Mouse (Mus musculus) ES-E14 (cell line): Measurements from ENCODE around the gene Cdk5. TPM values are rescaled to one million over a fixed set of nuclear protein-coding genes. Genes with fewer than 3 reads are reported as not detected.

Experiments
- DNase-seq: peaks from one replicate; pipeline ENCODE4 v3.0.0-alpha.2; 2013; ENCODE audit warnings: low read depth, low spot score
- H3K27ac ChIP-seq: 2 replicates; pipeline ENCODE4 v1.5.1; 2012; ENCODE audit warnings: low read depth, mild to moderate bottlenecking, low read length, moderate library complexity, mixed read lengths; ENCODE audit not compliant: poor library complexity, insufficient read depth, severe bottlenecking
- H3K36me3 ChIP-seq: 2 replicates; pipeline ENCODE4 v1.6.1; 2012; ENCODE audit warnings: mild to moderate bottlenecking, low read length, moderate library complexity, mixed read lengths; ENCODE audit not compliant: control insufficient read depth, poor library complexity, insufficient read depth, severe bottlenecking
- H3K4me1 ChIP-seq, 2 experiments: fragments of 150-350 bp in 1 of 2; sonication (generic) in 1 of 2; 2 replicates each; pipeline ENCODE4 v1.6.1; 2012; ENCODE audit warnings: low read length in 2 of 2, mild to moderate bottlenecking in 1 of 2, mixed read lengths in 1 of 2; ENCODE audit not compliant: control insufficient read depth in 2 of 2, insufficient read depth in 2 of 2, poor library complexity in 1 of 2
- H3K4me3 ChIP-seq, 2 experiments: fragments of 150-350 bp in 1 of 2; sonication (generic) in 1 of 2; 2 replicates each; pipeline ENCODE4 v1.5.1; 2012; ENCODE audit warnings: low read length in 2 of 2, low read depth in 1 of 2, mild to moderate bottlenecking in 1 of 2, mixed read lengths in 1 of 2; ENCODE audit not compliant: insufficient read depth in 1 of 2, poor library complexity in 1 of 2, severe bottlenecking in 1 of 2
- H3K9ac ChIP-seq: 2 replicates; pipeline ENCODE4 v1.6.1; 2012; ENCODE audit warnings: low read depth, mild to moderate bottlenecking, low read length, mixed read lengths; ENCODE audit not compliant: poor library complexity, insufficient read depth, severe bottlenecking
- H3K9me3 ChIP-seq: fragments of 150-350 bp; sonication (generic); 2 replicates; pipeline ENCODE4 v1.6.1; 2012; ENCODE audit warnings: low read depth, mild to moderate bottlenecking, low read length; ENCODE audit not compliant: control insufficient read depth, insufficient read depth
- CHD2 ChIP-seq: IDR thresholded peaks from 2 replicates; pipeline ENCODE4 v1.6.1; 2014; ENCODE audit warnings: mild to moderate bottlenecking, low read depth, low read length, inconsistent platforms
- HCFC1 ChIP-seq: IDR thresholded peaks from 2 replicates; pipeline ENCODE4 v1.6.1; 2012; ENCODE audit warnings: low read length, inconsistent platforms, borderline replicate concordance; ENCODE audit not compliant: insufficient read depth
- MAFK ChIP-seq: IDR thresholded peaks from 2 replicates; pipeline ENCODE4 v1.6.1; 2014; ENCODE audit warnings: mild to moderate bottlenecking, low read depth, low read length, inconsistent platforms; ENCODE audit not compliant: insufficient read depth
- ZC3H11A ChIP-seq: IDR thresholded peaks from 2 replicates; pipeline ENCODE4 v1.6.1; 2012; ENCODE audit warnings: low read depth, mild to moderate bottlenecking, inconsistent platforms, low read length, borderline replicate concordance
- ZNF384 ChIP-seq: IDR thresholded peaks from 2 replicates; pipeline ENCODE4 v1.6.1; 2012; ENCODE audit warnings: low read depth, low read length, inconsistent platforms
- in situ Hi-C, 2 experiments: fragments of 600-800 bp; cut with MboI; formaldehyde crosslinking; loops; one replicate each; pipeline ENCODE4 v1.15.1; 2025; ENCODE audit warnings: low sequenced_read_pairs in 2 of 2, inconsistent platforms in 1 of 2; ENCODE audit not compliant: unreplicated experiment in 2 of 2
- total RNA-seq: library from RNA; depleted of rRNA; stranded (reverse); fragments of 300-350 nt; gene quantifications from 2 replicates; pipeline ENCODE4 v1.2.3, GENCODE M21; 2012

The Cdk5 gene
- total RNA-seq, 1 experiment, result 17.8 TPM

DNA sequence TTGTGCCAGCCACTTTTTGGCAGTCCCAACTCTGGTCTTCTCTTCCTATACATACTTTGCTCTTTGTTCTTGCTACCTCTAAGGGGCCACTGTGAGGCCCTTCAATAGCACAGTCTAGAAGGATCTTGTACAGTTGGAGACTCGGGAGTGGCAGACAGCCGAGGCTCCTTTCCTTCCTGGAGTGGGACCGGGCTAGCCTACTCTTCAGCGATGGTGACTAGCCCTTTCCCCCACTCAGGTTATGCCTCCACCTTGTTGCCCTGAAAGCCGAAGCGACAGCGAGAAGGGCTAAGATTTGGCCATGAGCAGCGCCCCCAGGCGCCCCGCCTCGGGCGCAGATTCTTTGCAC, 3.9 kb upstream of the Cdk5 start:
- Histone ChIP-seq H3K9ac (no peak overlapping the region), H3K4me3 (no peak overlapping the region), H3K36me3 (peaks cover 10% of the 10 kb centered on the region), H3K27ac (no peak overlapping the region), H3K9me3 (no peaks in the 10 kb centered on the region), H3K4me1 (peaks cover 4 to 27% of the 10 kb centered on the region in 2 experiments; a peak in 2 of 4 replicates)
- no peak for DNase-seq
- in situ Hi-C loops, result no loop called here
- TF ChIP-seq MAFK (no peak), ZNF384 (no peak), ZC3H11A (no peak), HCFC1 (no peak), CHD2 (no peak)

DNA sequence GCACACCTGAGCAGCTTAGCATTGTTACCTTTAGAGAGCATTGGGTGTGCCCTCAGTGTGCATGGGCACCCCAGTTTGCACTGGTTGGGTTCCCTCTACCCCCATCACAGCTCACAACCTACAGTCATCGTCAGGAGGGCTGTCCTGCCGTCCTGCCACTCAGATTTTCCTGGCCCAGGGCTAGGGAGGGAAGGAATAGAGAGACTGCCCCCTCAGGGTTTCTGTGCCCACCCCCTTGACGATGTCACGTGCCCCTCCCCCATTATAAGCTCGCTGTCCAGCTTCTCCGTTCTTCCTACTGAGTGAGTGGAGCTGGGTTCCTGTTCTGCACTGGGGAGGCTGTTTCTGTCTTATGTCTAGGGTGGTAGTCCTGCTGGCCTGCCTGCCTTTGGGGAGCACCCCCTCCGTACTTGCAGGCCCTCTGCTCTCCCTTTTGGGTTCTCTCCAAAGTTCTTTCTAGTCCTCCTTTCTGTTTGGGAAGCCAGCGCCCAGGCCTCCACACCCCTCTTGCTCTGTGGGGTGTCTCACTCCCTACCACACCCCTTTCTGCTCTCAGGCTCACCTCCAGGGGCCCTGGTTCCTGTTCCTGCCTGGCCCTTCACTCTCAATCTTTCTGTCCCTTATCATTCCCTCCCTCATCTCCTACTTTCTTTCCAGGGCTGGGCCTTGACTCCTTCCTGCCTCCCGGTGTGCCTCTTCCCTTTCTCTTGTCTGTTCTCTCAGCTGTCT, 3.4 kb upstream of the Cdk5 start:
- peaks cover 10% of the 10 kb centered on the region for H3K36me3 ChIP-seq
- TF ChIP-seq ZNF384 (no peak), CHD2 (no peak), HCFC1 (no peak), ZC3H11A (no peak), MAFK (no peak)
- H3K9ac ChIP-seq, result no peak overlapping the region
- H3K9me3 ChIP-seq, result no peaks in the 10 kb centered on the region
- H3K27ac ChIP-seq, result no peak overlapping the region
- no peak for DNase-seq
- no peak overlapping the region for H3K4me3 ChIP-seq
- in situ Hi-C loops, result no loop called here
- peaks cover 4 to 27% of the 10 kb centered on the region in 2 experiments; a peak in 2 of 4 replicates for H3K4me1 ChIP-seq

DNA sequence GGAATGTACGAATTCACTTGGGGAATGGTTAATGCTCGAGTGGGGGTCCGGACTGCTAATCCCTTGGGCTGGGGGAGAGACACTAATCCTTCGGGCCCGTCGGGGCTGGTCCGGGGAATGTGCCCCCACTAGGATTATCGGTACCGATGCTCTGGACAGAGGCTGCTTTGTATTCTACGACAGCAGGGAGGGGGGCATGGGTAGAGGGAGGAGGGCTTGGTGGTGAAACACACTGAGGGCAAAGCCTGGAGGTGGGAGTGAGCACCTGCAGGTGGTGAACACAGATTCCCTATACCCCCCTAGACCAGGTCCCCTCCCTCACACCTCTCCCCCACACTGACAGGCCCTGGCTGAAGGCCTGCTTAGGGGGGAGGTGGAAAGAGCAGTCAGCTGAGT, 2.7 kb upstream of the Cdk5 start:
- no peak for DNase-seq
- H3K36me3 ChIP-seq, result peaks cover 3% of the 10 kb centered on the region; the same call in 1 of the 2 replicates
- in situ Hi-C loops, result no loop called here
- H3K4me3 ChIP-seq, result peak overlapping the region; percentile 70 to 76
- H3K27ac ChIP-seq, result no peak overlapping the region
- peaks cover 4 to 27% of the 10 kb centered on the region in 2 experiments; a peak in 2 of 4 replicates for H3K4me1 ChIP-seq
- H3K9ac ChIP-seq, result no peak overlapping the region
- TF ChIP-seq CHD2 (no peak), ZC3H11A (no peak), HCFC1 (no peak), ZNF384 (no peak), MAFK (no peak)
- no peaks in the 10 kb centered on the region for H3K9me3 ChIP-seq

DNA sequence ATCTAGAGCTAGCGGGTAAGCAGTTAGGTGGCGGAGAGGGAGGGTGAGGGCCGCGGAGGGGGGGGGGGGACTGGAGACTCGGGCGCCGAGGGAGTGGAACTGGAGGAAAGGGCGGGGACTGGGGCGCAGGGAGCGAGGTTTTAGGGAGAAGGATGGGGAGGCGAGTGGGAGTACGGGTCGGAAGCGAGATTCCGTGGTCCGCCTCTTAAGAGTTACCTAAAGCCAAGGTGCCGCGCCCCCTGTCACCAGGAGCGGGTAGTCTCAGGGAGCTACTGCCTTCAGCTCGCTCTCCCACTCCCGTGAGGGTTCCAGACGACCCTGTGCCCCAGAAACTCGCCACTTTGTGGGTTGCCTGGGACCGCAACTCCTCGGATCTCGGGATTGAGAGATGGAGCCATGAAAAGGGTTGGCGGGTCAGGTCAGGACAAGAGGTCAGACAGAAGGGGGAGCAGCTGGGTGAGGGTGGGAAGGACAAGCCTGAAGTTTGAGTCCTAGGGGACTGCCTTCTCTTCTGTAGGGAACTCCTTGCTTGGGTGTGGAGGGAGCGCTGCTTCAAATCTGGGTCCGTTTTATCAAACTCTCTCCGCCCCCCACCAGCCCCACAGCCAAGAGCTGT, 2.2 kb upstream of the Cdk5 start:
- H3K4me3 ChIP-seq, result peak overlapping the region; percentile 70 to 76
- H3K36me3 ChIP-seq, result peaks cover 3% of the 10 kb centered on the region; the same call in 1 of the 2 replicates
- DNase-seq, result no peak
- H3K4me1 ChIP-seq, result peaks cover 4 to 27% of the 10 kb centered on the region in 2 experiments; a peak in 2 of 4 replicates
- no peaks in the 10 kb centered on the region for H3K9me3 ChIP-seq
- H3K9ac ChIP-seq, result peak overlapping the region; percentile 68
- in situ Hi-C loops, result no loop called here
- H3K27ac ChIP-seq, result no peak overlapping the region
- TF ChIP-seq MAFK (no peak), CHD2 (no peak), ZC3H11A (no peak), ZNF384 (no peak), HCFC1 (no peak)
